In genomic region chr7:35879755-35880304, GRCm38 (mm10) we compare ENCODE assay signal across 8 mouse cellular contexts.
A peak's percentile ranks its signal among the peaks of the same experiment; 100 is the strongest.
DNase-seq lines count a peak whose midpoint lies in the region; ATAC-seq lines count a peak whose summit lies in the region.

No protein-coding gene starts in this region.

- peak; percentile 64; the same call in 1 of the 2 replicates for ATAC-seq in kidney, embryonic 15.5 days (replicated peaks; ENCODE audit: low FRiP score)

- H3K27ac ChIP-seq in kidney, embryonic 15.5 days: no peak overlapping the region

- no peaks in the 10 kb centered on the region for H3K27me3 ChIP-seq in kidney, embryonic 15.5 days

- H3K4me1 ChIP-seq in kidney, embryonic 15.5 days: no peaks in the 10 kb centered on the region; the same call in none of the 2 replicates

- no peak overlapping the region for H3K4me3 ChIP-seq in kidney, embryonic 15.5 days (replicated peaks)

- H3K4me2 ChIP-seq in kidney, embryonic 15.5 days: no peak overlapping the region

- H3K36me3 ChIP-seq in kidney, embryonic 15.5 days: no peaks in the 10 kb centered on the region

- WGBS in kidney, embryonic 15.5 days: 45% methylated on average over 9 of the region's 9 CpGs

- H3K9me3 ChIP-seq in kidney, embryonic 15.5 days (replicated peaks): no peaks in the 10 kb centered on the region

- peak; percentile 15 for DNase-seq in 3134 (ENCODE audit: extremely low read depth, insufficient read length, low spot score)
- DNase-seq in adrenal gland, adult (ENCODE audit: inconsistent age in 2 of 2, low spot score in 1 of 2): peak; percentile 54 to 81
- peak; percentile 67 for DNase-seq in embryo, embryonic 11.5 days (ENCODE audit: low read depth, low spot score)
- DNase-seq in gastrocnemius, postnatal 4 days (ENCODE audit: low spot score in 2 of 2): peak; percentile 66 to 85
- peak; percentile 30 to 31 for DNase-seq in lung, adult 18-20 months
- DNase-seq in ovary, postnatal 10 days (ENCODE audit: low spot score): peak; percentile 56
- peak; percentile 78 for DNase-seq in urinary bladder, postnatal 25 days (ENCODE audit: low spot score)

- no peak overlapping the region for H3K9ac ChIP-seq in kidney, embryonic 15.5 days

Comparison
In these comparisons a context has a peak if more than half of its experiments do, and no peak if none do; other contexts are left out.
1. DNase-seq: peak in every context shown above with its lines; median percentile 78 in urinary bladder, postnatal 25 days; 76 in gastrocnemius, postnatal 4 days; 68 in adrenal gland, adult; 67 in embryo, embryonic 11.5 days; 56 in ovary, postnatal 10 days; 30 in lung, adult 18-20 months; 15 in 3134.